Mouse (Mus musculus): Measurements from ENCODE around the gene Ppp1r9b. TPM values are rescaled to one million over a fixed set of nuclear protein-coding genes. Genes with fewer than 3 reads are reported as not detected.
A peak's percentile ranks its signal among the peaks of the same experiment; 100 is the strongest.

Ppp1r9b gene
- polyA plus RNA-seq, 1 experiment from 2014 or later = 14.3 TPM

- no peak overlapping the region for H3K9ac ChIP-seq
- H3K27me3 ChIP-seq (ENCODE audit: insufficient read depth, low read length) = no peaks in the 10 kb centered on the region
- no peak overlapping the region for H3K4me3 ChIP-seq (ENCODE audit: low read depth, low read length)
- peak overlapping the region; percentile 27 for H3K4me2 ChIP-seq
- H3K9me3 ChIP-seq (ENCODE audit: low read depth, low read length) = no peaks in the 10 kb centered on the region
- peaks cover 14% of the 10 kb centered on the region for H3K4me1 ChIP-seq (ENCODE audit: insufficient read depth)
- ATAC-seq (ENCODE audit: insufficient read depth) (no peak), DNase-seq (no peak)
- no peak for TF ChIP-seq CTCF (IDR thresholded peaks at IDR 0.05; ENCODE audit: low read depth)
- 68% methylated on average over 16 of the region's 16 CpGs for WGBS
- peaks cover 81% of the 10 kb centered on the region for H3K36me3 ChIP-seq (ENCODE audit: insufficient read depth)
- H3K27ac ChIP-seq (ENCODE audit: low read depth) = no peak overlapping the region
Measured at GRCm38 (mm10) chr11:94998041-94998531, 7.3 kb downstream of the Ppp1r9b start.

- Histone ChIP-seq H3K27ac (ENCODE audit: low read depth) (peak overlapping the region; percentile 59), H3K27me3 (ENCODE audit: insufficient read depth, low read length) (no peaks in the 10 kb centered on the region), H3K9me3 (ENCODE audit: low read depth, low read length) (no peaks in the 10 kb centered on the region), H3K36me3 (ENCODE audit: insufficient read depth) (peaks cover 96% of the 10 kb centered on the region), H3K4me3 (ENCODE audit: low read depth, low read length) (no peak overlapping the region), H3K4me1 (ENCODE audit: insufficient read depth) (0 out of 2 replicates have a peak, but pooled peaks cover 2% of the 10 kb centered on the region), H3K4me2 (no peak overlapping the region), H3K9ac (no peak overlapping the region)
- no peak for TF ChIP-seq CTCF (IDR thresholded peaks at IDR 0.05; ENCODE audit: low read depth)
- no peak for DNase-seq
- 63% methylated on average over 8 of the region's 8 CpGs for WGBS
- no peak for ATAC-seq (ENCODE audit: insufficient read depth)
Measured at GRCm38 (mm10) chr11:95000128-95000527, 9.3 kb downstream of the Ppp1r9b start.

DNA sequence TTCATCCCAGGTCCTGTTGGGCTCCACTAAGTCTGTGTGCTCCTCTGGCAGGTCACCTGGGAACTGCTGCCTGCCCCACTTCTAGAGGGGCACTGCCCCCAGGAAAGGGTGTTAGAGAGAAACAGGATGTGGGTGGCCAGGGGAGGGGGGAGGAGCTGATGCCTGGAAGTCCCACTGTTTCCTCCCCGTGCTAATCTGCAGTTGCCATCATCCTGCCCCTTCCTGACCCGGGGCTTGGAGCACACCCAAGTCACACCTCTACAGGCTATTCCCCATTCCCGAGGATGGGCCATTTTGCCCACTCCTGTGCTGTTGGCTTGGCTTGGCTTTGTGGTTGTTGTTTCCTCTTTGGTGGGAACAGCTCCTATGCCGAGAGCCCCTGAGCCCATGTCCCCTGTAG, 9.7 kb downstream of the Ppp1r9b start:
- Histone ChIP-seq H3K27me3 (ENCODE audit: insufficient read depth, low read length) (no peaks in the 10 kb centered on the region), H3K4me3 (ENCODE audit: low read depth, low read length) (no peak overlapping the region), H3K9me3 (ENCODE audit: low read depth, low read length) (no peaks in the 10 kb centered on the region), H3K27ac (ENCODE audit: low read depth) (peak overlapping the region; percentile 59), H3K4me1 (ENCODE audit: insufficient read depth) (no peaks in the 10 kb centered on the region), H3K36me3 (ENCODE audit: insufficient read depth) (peaks cover 96% of the 10 kb centered on the region), H3K4me2 (no peak overlapping the region), H3K9ac (no peak overlapping the region)
- no peak for TF ChIP-seq CTCF (IDR thresholded peaks at IDR 0.05; ENCODE audit: low read depth)
- DNase-seq = peak; percentile 46
- ATAC-seq (ENCODE audit: insufficient read depth) = no peak
- 23% methylated on average over 4 of the region's 4 CpGs for WGBS

DNA sequence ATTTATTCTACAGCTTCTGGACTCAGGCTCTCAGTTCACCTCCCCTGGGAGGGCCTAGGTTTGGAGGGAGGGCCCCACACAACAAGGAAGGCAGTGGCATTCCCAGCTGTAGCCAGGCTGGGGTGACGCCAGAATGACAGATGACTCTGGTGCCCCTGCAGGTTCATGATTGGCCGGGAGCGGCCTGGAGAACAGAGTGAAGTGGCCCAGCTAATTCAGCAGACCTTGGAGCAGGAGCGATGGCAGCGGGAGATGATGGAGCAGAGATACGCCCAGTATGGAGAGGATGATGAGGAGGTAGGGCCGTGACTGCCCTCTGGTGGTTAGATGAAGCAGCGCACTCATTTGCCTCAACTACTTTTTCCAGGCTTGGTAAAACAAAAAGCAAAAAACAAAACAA, 10.2 kb downstream of the Ppp1r9b start:
- TF ChIP-seq CTCF (IDR thresholded peaks at IDR 0.05; ENCODE audit: low read depth) = peak; percentile 95
- Histone ChIP-seq H3K9ac (no peak overlapping the region), H3K4me3 (ENCODE audit: low read depth, low read length) (no peak overlapping the region), H3K27me3 (ENCODE audit: insufficient read depth, low read length) (no peaks in the 10 kb centered on the region), H3K9me3 (ENCODE audit: low read depth, low read length) (no peaks in the 10 kb centered on the region), H3K36me3 (ENCODE audit: insufficient read depth) (peaks cover 98% of the 10 kb centered on the region), H3K4me1 (ENCODE audit: insufficient read depth) (0 out of 2 replicates have a peak, but pooled peaks cover 2% of the 10 kb centered on the region), H3K4me2 (no peak overlapping the region), H3K27ac (ENCODE audit: low read depth) (peak overlapping the region; percentile 59; the same call in 1 of the 2 replicates)
- peak; percentile 69; the same call in 1 of the 2 replicates for ATAC-seq (ENCODE audit: insufficient read depth)
- WGBS = 2% methylated on average over 8 of the region's 8 CpGs
- DNase-seq = peak; percentile 87

DNA sequence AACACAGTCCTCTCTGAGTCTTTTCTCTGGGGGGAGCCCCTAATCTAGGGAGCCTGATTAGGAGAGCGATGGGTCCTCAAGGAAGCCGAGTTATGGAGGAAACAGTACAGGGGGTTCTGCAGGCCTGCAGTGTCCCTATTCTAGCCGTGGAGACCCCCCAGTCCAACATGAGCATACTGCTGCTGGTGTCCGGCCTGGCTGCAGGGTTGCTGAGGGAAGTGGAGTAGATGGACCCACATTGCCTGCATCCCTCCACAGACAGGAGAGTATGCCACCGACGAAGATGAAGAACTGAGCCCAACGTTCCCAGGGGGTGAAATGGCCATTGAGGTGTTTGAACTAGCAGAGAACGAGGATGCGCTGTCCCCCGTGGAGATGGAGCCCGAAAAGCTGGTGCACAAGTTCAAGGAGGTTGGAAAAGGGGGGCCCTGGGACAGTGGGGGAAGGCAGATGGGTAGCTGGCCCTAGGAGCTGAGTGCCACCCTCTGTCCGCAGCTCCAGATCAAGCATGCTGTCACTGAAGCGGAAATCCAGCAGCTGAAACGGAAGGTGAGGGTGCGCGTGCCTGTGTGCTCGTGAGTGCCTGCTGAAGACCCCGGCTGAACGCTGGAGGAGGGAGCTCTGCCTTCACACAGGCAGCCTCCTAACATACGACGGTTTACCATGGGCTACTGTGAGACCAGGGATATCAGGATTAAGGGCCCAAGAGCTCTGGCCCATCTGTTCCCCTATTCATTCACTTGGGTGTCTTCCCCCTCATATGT, 10.9 kb downstream of the Ppp1r9b start:
- no peaks in the 10 kb centered on the region for H3K27me3 ChIP-seq (ENCODE audit: insufficient read depth, low read length)
- no peaks in the 10 kb centered on the region for H3K9me3 ChIP-seq (ENCODE audit: low read depth, low read length)
- H3K4me1 ChIP-seq (ENCODE audit: insufficient read depth) = 0 out of 2 replicates have a peak, but pooled peaks cover 4% of the 10 kb centered on the region
- H3K9ac ChIP-seq = no peak overlapping the region
- DNase-seq (no peak), ATAC-seq (ENCODE audit: insufficient read depth) (no peak)
- H3K4me2 ChIP-seq = no peak overlapping the region
- no peak overlapping the region for H3K27ac ChIP-seq (ENCODE audit: low read depth)
- H3K4me3 ChIP-seq (ENCODE audit: low read depth, low read length) = no peak overlapping the region
- TF ChIP-seq CTCF (IDR thresholded peaks at IDR 0.05; ENCODE audit: low read depth) = no peak
- H3K36me3 ChIP-seq (ENCODE audit: insufficient read depth) = peaks cover 91% of the 10 kb centered on the region
- WGBS = 90% methylated on average over 21 of the region's 21 CpGs

GRCm38 (mm10) chr11:95002705-95003104, 11.9 kb downstream of the Ppp1r9b start:
- DNase-seq = no peak
- 94% methylated on average over 8 of the region's 8 CpGs for WGBS
- H3K36me3 ChIP-seq (ENCODE audit: insufficient read depth) = peaks cover 82% of the 10 kb centered on the region
- no peak overlapping the region for H3K27ac ChIP-seq (ENCODE audit: low read depth)
- no peaks in the 10 kb centered on the region for H3K9me3 ChIP-seq (ENCODE audit: low read depth, low read length)
- no peak for ATAC-seq (ENCODE audit: insufficient read depth)
- H3K4me3 ChIP-seq (ENCODE audit: low read depth, low read length) = no peak overlapping the region
- TF ChIP-seq CTCF (IDR thresholded peaks at IDR 0.05; ENCODE audit: low read depth) = no peak
- no peak overlapping the region for H3K9ac ChIP-seq
- H3K27me3 ChIP-seq (ENCODE audit: insufficient read depth, low read length) = no peaks in the 10 kb centered on the region
- H3K4me2 ChIP-seq = no peak overlapping the region
- 0 out of 2 replicates have a peak, but pooled peaks cover 4% of the 10 kb centered on the region for H3K4me1 ChIP-seq (ENCODE audit: insufficient read depth)

- Histone ChIP-seq H3K4me3 (ENCODE audit: low read depth, low read length) (no peak overlapping the region), H3K36me3 (ENCODE audit: insufficient read depth) (peaks cover 66% of the 10 kb centered on the region), H3K9ac (no peak overlapping the region), H3K4me1 (ENCODE audit: insufficient read depth) (peaks cover 16% of the 10 kb centered on the region; the same call in 1 of the 2 replicates), H3K27me3 (ENCODE audit: insufficient read depth, low read length) (no peaks in the 10 kb centered on the region), H3K4me2 (no peak overlapping the region), H3K27ac (ENCODE audit: low read depth) (no peak overlapping the region), H3K9me3 (ENCODE audit: low read depth, low read length) (no peaks in the 10 kb centered on the region)
- 75% methylated on average over 12 of the region's 12 CpGs for WGBS
- no peak for ATAC-seq (ENCODE audit: insufficient read depth)
- TF ChIP-seq CTCF (IDR thresholded peaks at IDR 0.05; ENCODE audit: low read depth) = no peak
- DNase-seq = no peak
Measured at GRCm38 (mm10) chr11:95004136-95004936, 13.5 kb downstream of the Ppp1r9b start.

Data from lung, embryonic 14.5 days (tissue).